Mouse (Mus musculus): ENCODE measurements at regions not wholly inside any gene's neighbourhood (a gene's known extent, or its start where the extent isn't known, plus 50 kb on each side); places are given as distances from the start of the nearest gene placed in this dataset.
A peak's percentile ranks its signal among the peaks of the same experiment; 100 is the strongest.

DNA sequence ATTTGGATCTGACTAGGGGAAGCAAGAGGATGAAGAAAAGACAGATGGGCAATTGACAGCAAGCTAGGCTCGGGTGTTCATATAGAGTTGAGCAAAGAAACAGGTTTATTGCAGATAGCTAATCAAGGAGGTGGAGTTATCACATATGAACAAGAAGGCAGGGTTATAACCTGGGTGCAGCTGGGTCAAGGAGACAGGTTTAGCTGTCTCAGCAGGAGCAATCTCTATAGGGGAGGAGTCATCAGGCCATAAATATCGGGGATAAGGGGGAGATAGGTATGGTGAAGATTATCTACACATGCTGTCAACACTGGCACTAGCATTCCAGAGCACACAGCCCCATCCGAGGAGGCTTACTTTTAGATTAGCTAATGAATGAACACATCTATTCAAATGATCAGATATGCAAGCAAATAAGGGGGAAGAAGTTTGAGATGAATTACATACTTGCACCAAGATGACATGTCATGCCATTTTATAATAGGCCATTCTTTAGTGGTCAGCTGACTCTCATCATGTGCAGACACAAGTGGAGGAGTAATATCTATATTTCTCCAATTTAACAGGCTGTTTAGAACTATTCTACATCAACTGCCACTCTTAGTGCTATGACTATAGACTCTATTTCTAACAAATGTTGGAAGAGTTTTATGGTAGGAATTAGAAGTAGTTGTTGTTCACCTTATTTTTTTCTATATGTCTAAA lies 76.9 kb downstream of the Lhx9 start:
- DNase-seq, result no peak

- no peak for DNase-seq
These were observed 85.5 kb downstream of the Lhx9 start for GRCm38 (mm10) chr1:138762876-138763275.

DNA sequence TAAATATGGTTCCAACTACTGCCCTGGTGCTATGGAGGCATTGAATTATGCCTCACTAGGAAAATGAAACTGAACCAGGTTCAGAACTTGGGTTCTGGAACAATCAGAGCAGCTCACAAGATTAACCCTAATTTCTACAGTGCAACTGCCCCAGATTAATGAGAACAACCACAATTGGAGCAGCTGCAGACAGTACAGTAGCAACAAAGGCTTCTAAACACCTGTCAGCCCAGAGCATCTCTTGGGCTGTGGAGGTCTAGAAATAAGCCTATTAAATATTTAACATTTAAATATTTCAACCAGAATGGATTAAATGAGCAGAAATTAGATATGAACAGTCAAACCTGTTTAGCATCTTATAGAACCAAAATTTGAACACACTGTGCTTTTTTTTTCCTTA lies 90.6 kb downstream of the Lhx9 start:
- no peak for DNase-seq

GRCm38 (mm10) chr1:138733308-138733707 lies 113.4 kb upstream of the Nek7 start:
- DNase-seq, result no peak

GRCm38 (mm10) chr1:138731008-138731407 lies 111.1 kb upstream of the Nek7 start:
- no peak for DNase-seq

GRCm38 (mm10) chr1:138729089-138729699 lies 109.3 kb upstream of the Nek7 start:
- DNase-seq, result no peak

- peak in 1 of 2 experiments; percentile 6 for DNase-seq
These were observed 100.8 kb upstream of the Nek7 start for GRCm38 (mm10) chr1:138720728-138721127.

- no peak for DNase-seq
These were observed 99.4 kb upstream of the Nek7 start for GRCm38 (mm10) chr1:138719297-138719696.

- DNase-seq, result no peak
These were observed 97.0 kb upstream of the Nek7 start for GRCm38 (mm10) chr1:138716991-138717390.

GRCm38 (mm10) chr1:138715162-138715561 lies 95.2 kb upstream of the Nek7 start:
- DNase-seq, result no peak

GRCm38 (mm10) chr1:138709229-138709608 lies 89.3 kb upstream of the Nek7 start:
- DNase-seq, result no peak

- DNase-seq, result no peak
These were observed 88.7 kb upstream of the Nek7 start for GRCm38 (mm10) chr1:138708507-138709228.

- DNase-seq, result no peak
These were observed 88.0 kb upstream of the Nek7 start for GRCm38 (mm10) chr1:138707913-138708312.

DNA sequence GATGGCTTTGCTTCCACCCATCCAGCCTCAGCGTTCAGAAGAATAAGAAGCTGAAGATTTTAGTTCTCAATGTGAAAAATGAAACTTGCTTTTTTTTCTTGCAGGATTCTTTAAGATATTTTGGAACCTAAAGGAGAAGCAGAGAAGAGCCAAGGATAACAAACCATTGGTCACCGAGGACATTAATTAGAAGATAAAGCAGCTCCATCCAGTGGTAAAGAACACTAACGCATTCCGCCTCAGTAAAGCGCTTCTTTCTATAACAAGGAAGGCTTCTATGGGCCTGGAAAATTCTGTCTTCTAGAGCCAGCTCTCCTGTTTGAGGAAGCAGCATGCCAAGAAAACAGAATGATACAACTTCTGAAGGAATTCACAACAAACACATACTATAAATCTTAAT lies 83.3 kb upstream of the Nek7 start:
- no peak for DNase-seq

- no peak for DNase-seq
These were observed 69.3 kb upstream of the Nek7 start for GRCm38 (mm10) chr1:138689234-138689633.

- DNase-seq, result no peak
These were observed 66.8 kb upstream of the Nek7 start for GRCm38 (mm10) chr1:138686746-138687145.

DNA sequence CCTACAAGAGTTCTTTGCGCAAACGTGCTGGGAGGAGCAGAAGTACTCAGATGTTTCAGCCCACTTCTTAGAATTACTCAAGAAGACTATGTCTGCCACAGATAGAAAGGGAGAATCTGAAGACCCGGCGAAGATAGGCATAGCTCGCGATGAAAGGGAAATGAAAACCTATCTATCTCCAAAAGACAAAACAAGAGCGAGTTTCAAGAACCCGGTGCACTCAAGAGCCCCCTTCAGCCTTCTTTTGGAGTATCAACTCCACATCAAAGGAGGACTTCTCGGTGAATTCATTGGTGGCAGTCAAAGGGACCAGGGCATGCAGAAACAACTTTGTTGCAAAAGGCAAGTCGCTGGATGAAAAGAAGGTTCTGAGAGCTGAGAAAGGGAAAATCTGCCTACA lies 63.8 kb upstream of the Nek7 start:
- DNase-seq, result no peak

GRCm38 (mm10) chr1:138681970-138682369 lies 62.0 kb upstream of the Nek7 start:
- no peak for DNase-seq

DNA sequence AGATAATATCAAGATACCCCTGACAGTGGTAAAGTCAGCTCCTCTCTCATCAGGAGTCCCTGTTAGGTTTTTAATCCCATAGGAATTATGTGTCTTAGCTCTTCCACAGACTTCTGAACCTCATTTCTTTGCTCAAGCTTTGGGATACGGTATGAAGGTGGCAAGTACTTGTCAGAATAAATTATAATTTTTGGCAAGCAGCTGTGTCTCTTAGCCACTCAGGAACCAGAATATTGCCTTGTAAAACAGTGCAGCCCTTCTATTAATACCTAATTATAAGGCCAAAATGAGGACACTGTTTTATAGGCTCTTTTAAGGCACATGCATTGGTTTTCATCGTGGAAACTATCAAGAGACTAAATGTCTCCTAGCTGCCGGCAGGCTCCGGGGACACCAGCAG lies 54.3 kb upstream of the Nek7 start:
- no peak for DNase-seq
